Mouse (Mus musculus): ENCODE data around the gene Prrc2b.

GRCm38 (mm10) chr2:32217656-32218055 lies 66.8 kb downstream of the Prrc2b start:
- TF ChIP-seq GATA1 (IDR thresholded peaks at IDR 0.05; ENCODE audit: low read length) (no peak), TAL1 (IDR thresholded peaks at IDR 0.05; ENCODE audit: low read length) (no peak)
